Mouse (Mus musculus): ENCODE data around the gene Cenph.
"Not testable (repeated sequence)": the region's sequence is repeated elsewhere in the genome, so short reads cannot be mapped to it uniquely, and the experiment has no call there.

Gene Cenph

GRCm38 (mm10) chr13:100744036-100744744 lies 31.5 kb downstream of the Cenph start, which contains the start of gene Mrps36:
Mrps36 (minus strand) TSS chr13:100744659.
- DNase-seq: peak; percentile 95

DNA sequence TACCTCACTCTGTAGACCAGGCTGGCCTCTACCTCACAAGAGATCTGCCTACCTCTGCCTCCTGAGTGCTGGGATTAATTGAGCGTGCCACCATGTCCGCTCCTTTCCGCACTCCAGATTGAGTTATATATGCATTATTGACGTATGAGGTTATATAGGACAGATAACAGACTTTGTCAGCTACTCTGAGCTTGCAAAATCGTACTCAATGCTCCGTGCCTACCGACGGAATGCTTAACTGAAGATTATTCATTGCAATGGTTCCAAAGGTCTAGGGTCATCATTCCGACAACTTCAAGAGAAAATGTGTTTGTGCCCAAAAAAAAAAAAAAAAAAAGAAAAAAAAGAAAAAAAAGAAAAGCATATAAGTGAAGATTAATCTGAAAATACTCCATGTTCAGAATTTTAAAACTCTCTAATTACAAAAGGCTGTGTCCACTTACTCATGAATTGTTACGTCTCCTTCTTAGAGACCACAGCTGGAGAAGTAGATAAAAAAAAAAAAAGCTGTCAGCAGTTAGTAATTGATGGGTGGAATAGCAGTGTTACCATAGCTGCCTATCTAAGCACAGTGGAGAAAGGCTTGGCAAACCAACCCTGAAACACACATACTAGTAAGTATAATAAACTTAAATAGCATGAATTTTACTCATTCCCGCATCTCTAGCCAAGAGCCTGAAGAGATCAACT lies 32.2 kb downstream of the Cenph start:
- DNase-seq: no peak

DNA sequence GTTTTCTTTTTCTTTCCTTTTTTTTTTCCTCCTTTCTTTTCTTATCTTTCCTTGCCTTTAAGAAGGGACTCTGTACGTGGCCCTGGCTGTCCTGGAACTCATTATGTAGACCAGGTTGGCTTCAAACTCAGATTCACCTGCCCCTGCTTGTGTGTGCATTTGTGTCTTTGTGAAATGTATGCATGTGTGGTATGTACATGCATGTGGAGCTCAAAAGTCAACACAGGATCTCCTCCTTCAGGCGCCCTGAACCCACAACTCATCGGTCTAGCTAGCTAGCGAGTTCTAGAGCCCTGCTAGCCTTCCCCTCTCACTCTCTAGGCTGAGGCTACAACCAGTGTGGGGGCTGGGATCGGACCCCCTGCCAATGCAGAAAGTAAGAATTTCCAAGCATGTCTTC lies 32.9 kb downstream of the Cenph start:
- no peak for DNase-seq

- DNase-seq: no peak
Observed at GRCm38 (mm10) chr13:100732756-100733155, 42.9 kb downstream of the Cenph start.

DNA sequence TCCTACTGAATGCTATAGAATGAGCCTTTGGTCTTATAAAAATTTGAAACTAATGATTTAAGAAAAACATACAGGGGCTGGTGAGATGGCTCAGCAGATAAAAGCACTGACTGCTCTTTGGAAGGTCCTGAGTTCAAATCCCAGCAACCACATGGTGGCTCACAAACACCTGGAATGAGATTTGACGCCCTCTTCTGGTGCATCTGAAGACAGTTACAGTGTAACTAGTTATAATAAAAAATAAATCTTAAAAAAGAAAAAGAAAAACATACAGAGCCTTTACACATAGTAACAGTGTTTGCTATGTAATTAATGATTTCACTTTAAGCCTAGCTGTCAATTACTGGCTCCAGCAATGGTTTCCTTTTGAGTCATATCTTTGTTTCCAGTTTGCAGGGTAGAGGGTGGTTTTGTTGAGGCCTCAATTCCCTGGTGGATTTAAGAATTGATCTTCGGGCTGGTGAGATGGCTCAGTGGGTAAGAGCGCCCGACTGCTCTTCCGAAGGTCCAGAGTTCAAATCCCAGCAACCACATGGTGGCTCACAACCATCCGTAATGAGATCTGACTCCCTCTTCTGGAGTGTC lies 44.1 kb downstream of the Cenph start:
- DNase-seq: not testable (repeated sequence)

- DNase-seq: peak; percentile 93
Observed at GRCm38 (mm10) chr13:100730861-100731176, 44.9 kb downstream of the Cenph start, which contains the start of gene Cdk7. Cdk7 (minus strand) TSS chr13:100730939.

DNA sequence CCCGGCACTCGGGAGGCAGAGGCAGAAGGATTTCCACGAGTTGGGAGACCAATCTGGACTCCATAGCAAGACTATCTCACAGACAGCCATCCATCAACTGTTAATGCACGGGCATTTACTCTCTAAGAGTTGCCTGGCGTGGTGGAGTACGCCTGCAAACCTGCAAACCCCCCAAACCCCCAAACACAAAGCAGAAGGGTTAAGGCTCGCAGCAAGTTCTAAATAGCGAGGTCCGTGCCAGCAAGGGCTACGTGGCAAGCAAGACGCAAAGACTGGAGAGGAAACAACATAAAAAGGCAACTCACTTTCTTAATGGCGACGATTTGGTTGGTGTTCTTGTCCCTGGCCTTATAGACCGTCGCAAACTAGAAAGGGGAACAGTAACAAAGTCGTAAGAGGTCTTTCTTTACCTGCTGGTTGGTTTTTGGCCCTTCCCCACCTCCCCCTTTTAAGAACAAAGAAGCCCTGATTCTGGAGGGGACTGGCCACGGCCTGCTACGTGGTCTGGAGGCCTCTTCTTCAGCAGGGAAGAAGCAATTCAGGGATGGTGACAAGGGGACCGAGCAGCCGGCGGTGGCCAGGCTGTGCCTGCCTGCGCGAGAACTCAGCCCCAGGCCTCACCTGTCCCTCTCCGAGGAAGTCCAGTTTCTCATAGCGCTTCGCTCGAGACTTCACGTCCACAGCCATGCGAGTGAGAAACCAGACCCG lies 45.4 kb downstream of the Cenph start:
- peak; percentile 6 for DNase-seq

DNA sequence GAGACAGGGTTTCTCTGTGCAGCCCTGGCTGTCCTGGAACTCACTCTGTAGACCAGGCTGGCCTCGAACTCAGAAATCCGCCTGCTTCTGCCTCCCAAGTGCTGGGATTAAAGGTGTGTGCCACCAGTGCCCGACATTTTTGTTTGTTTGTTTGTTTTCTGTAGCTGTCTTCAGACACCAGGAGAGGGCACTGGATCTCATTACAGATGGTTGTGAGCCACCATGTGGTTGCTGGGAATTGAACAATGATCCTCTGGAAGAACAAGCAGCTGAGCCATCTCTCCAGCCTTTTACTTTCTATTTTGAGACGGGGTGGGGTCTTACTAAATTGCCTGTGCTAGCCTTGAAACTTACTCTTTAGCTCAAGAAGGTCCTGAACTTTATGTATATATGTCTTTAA lies 47.2 kb downstream of the Cenph start:
- DNase-seq: not testable (repeated sequence)

- DNase-seq: no peak
Observed at GRCm38 (mm10) chr13:100728086-100728485, 47.6 kb downstream of the Cenph start.

- no peak for DNase-seq
Observed at GRCm38 (mm10) chr13:100725194-100725593, 50.5 kb downstream of the Cenph start.

GRCm38 (mm10) chr13:100724051-100724754 lies 51.5 kb downstream of the Cenph start:
- no peak for DNase-seq

GRCm38 (mm10) chr13:100721656-100722055 lies 54.0 kb downstream of the Cenph start:
- DNase-seq: no peak

GRCm38 (mm10) chr13:100715467-100715866 lies 60.2 kb downstream of the Cenph start:
- no peak for DNase-seq

Measured in lung, postnatal 14 days (tissue).